Mouse (Mus musculus): ENCODE results near the gene Stx6. TPM values are rescaled to one million over a fixed set of nuclear protein-coding genes. Genes with fewer than 3 reads are reported as not detected.

The Stx6 gene
- polyA plus RNA-seq, 1 experiment from 2014 or later = 57.1 TPM

- H3K27me3 ChIP-seq (ENCODE audit: insufficient read depth, low read length) = no peaks in the 10 kb centered on the region
- H3K4me1 ChIP-seq (replicated peaks; ENCODE audit: insufficient read depth, low read length) = peaks cover 15% of the 10 kb centered on the region
- H3K9me3 ChIP-seq (replicated peaks; ENCODE audit: low read length) = no peaks in the 10 kb centered on the region
- DNase-seq (ENCODE audit: low spot score) (no peak), ATAC-seq (replicated peaks; ENCODE audit: low FRiP score, low read depth) (no peak)
- no peak overlapping the region for H3K4me2 ChIP-seq (ENCODE audit: low read length)
- no peak for TF ChIP-seq CTCF (IDR thresholded peaks at IDR 0.05; ENCODE audit: low read depth)
- H3K4me3 ChIP-seq (replicated peaks; ENCODE audit: low read depth, low read length) = no peak overlapping the region
- no peak overlapping the region for H3K9ac ChIP-seq (ENCODE audit: low read depth, low read length)
- peaks cover 16% of the 10 kb centered on the region; the same call in 1 of the 2 replicates for H3K36me3 ChIP-seq (ENCODE audit: insufficient read depth, low read length)
- H3K27ac ChIP-seq = no peak overlapping the region
- WGBS = 65% methylated on average over 7 of the region's 7 CpGs
These were observed 55.4 kb downstream of the Stx6 start for GRCm38 (mm10) chr1:155213912-155214311.

GRCm38 (mm10) chr1:155215066-155215764 is 56.7 kb downstream of the Stx6 start:
- WGBS = 42% methylated on average over 9 of the region's 9 CpGs
- H3K4me1 ChIP-seq (replicated peaks; ENCODE audit: insufficient read depth, low read length) = peaks cover 15% of the 10 kb centered on the region
- H3K27ac ChIP-seq = peak overlapping the region; percentile 75
- no peak overlapping the region for H3K4me2 ChIP-seq (ENCODE audit: low read length)
- ATAC-seq (replicated peaks; ENCODE audit: low FRiP score, low read depth) = no peak
- no peaks in the 10 kb centered on the region for H3K9me3 ChIP-seq (replicated peaks; ENCODE audit: low read length)
- H3K9ac ChIP-seq (ENCODE audit: low read depth, low read length) = no peak overlapping the region
- no peak for DNase-seq (ENCODE audit: low spot score)
- no peaks in the 10 kb centered on the region for H3K27me3 ChIP-seq (ENCODE audit: insufficient read depth, low read length)
- TF ChIP-seq CTCF (IDR thresholded peaks at IDR 0.05; ENCODE audit: low read depth) = peak; percentile 59
- H3K36me3 ChIP-seq (ENCODE audit: insufficient read depth, low read length) = peaks cover 16% of the 10 kb centered on the region; the same call in 1 of the 2 replicates
- H3K4me3 ChIP-seq (replicated peaks; ENCODE audit: low read depth, low read length) = no peak overlapping the region

GRCm38 (mm10) chr1:155216313-155216712 is 57.8 kb downstream of the Stx6 start:
- peaks cover 16% of the 10 kb centered on the region; the same call in 1 of the 2 replicates for H3K36me3 ChIP-seq (ENCODE audit: insufficient read depth, low read length)
- DNase-seq (ENCODE audit: low spot score) = no peak
- no peak overlapping the region for H3K4me2 ChIP-seq (ENCODE audit: low read length)
- peak; percentile 71 for ATAC-seq (replicated peaks; ENCODE audit: low FRiP score, low read depth)
- H3K9me3 ChIP-seq (replicated peaks; ENCODE audit: low read length) = no peaks in the 10 kb centered on the region
- no peak overlapping the region for H3K4me3 ChIP-seq (replicated peaks; ENCODE audit: low read depth, low read length)
- peaks cover 15% of the 10 kb centered on the region for H3K4me1 ChIP-seq (replicated peaks; ENCODE audit: insufficient read depth, low read length)
- no peak for TF ChIP-seq CTCF (IDR thresholded peaks at IDR 0.05; ENCODE audit: low read depth)
- no peak overlapping the region for H3K9ac ChIP-seq (ENCODE audit: low read depth, low read length)
- peak overlapping the region; percentile 75 for H3K27ac ChIP-seq
- H3K27me3 ChIP-seq (ENCODE audit: insufficient read depth, low read length) = no peaks in the 10 kb centered on the region
- WGBS = 64% methylated on average over 11 of the region's 11 CpGs

- 56% methylated on average over 6 of the region's 6 CpGs for WGBS
- ATAC-seq (replicated peaks; ENCODE audit: low FRiP score, low read depth) (no peak), DNase-seq (ENCODE audit: low spot score) (no peak)
- H3K4me1 ChIP-seq (replicated peaks; ENCODE audit: insufficient read depth, low read length) = peaks cover 15% of the 10 kb centered on the region; the same call in 1 of the 2 replicates
- no peak for TF ChIP-seq CTCF (IDR thresholded peaks at IDR 0.05; ENCODE audit: low read depth)
- H3K4me3 ChIP-seq (replicated peaks; ENCODE audit: low read depth, low read length) = no peak overlapping the region
- H3K27ac ChIP-seq = peak overlapping the region; percentile 75
- peaks cover 16% of the 10 kb centered on the region; the same call in 1 of the 2 replicates for H3K36me3 ChIP-seq (ENCODE audit: insufficient read depth, low read length)
- H3K9me3 ChIP-seq (replicated peaks; ENCODE audit: low read length) = no peaks in the 10 kb centered on the region
- H3K9ac ChIP-seq (ENCODE audit: low read depth, low read length) = no peak overlapping the region
- H3K27me3 ChIP-seq (ENCODE audit: insufficient read depth, low read length) = no peaks in the 10 kb centered on the region
- no peak overlapping the region for H3K4me2 ChIP-seq (ENCODE audit: low read length)
These were observed 58.3 kb downstream of the Stx6 start for GRCm38 (mm10) chr1:155216844-155217243.

- DNase-seq (ENCODE audit: low spot score) = peak; percentile 74
- peak; percentile 85 for TF ChIP-seq CTCF (IDR thresholded peaks at IDR 0.05; ENCODE audit: low read depth)
- H3K27me3 ChIP-seq (ENCODE audit: insufficient read depth, low read length) = no peaks in the 10 kb centered on the region
- peaks cover 16% of the 10 kb centered on the region; the same call in 1 of the 2 replicates for H3K36me3 ChIP-seq (ENCODE audit: insufficient read depth, low read length)
- no peak for ATAC-seq (replicated peaks; ENCODE audit: low FRiP score, low read depth)
- H3K4me1 ChIP-seq (replicated peaks; ENCODE audit: insufficient read depth, low read length) = peaks cover 4% of the 10 kb centered on the region; the same call in 1 of the 2 replicates
- H3K4me2 ChIP-seq (ENCODE audit: low read length) = no peak overlapping the region
- H3K27ac ChIP-seq = no peak overlapping the region
- no peak overlapping the region for H3K4me3 ChIP-seq (replicated peaks; ENCODE audit: low read depth, low read length)
- H3K9me3 ChIP-seq (replicated peaks; ENCODE audit: low read length) = no peaks in the 10 kb centered on the region
- no peak overlapping the region for H3K9ac ChIP-seq (ENCODE audit: low read depth, low read length)
- 58% methylated on average over 9 of the region's 9 CpGs for WGBS
These were observed 59.5 kb downstream of the Stx6 start for GRCm38 (mm10) chr1:155217865-155218541.

GRCm38 (mm10) chr1:155218924-155219323 is 60.4 kb downstream of the Stx6 start:
- WGBS = 76% methylated on average over 5 of the region's 5 CpGs
- Histone ChIP-seq H3K36me3 (ENCODE audit: insufficient read depth, low read length) (peaks cover 16% of the 10 kb centered on the region; the same call in 1 of the 2 replicates), H3K27me3 (ENCODE audit: insufficient read depth, low read length) (no peaks in the 10 kb centered on the region), H3K4me3 (replicated peaks; ENCODE audit: low read depth, low read length) (no peak overlapping the region), H3K9ac (ENCODE audit: low read depth, low read length) (no peak overlapping the region), H3K27ac (no peak overlapping the region), H3K4me1 (replicated peaks; ENCODE audit: insufficient read depth, low read length) (0 out of 2 replicates have a peak, but pooled peaks cover 5% of the 10 kb centered on the region), H3K9me3 (replicated peaks; ENCODE audit: low read length) (no peaks in the 10 kb centered on the region), H3K4me2 (ENCODE audit: low read length) (no peak overlapping the region)
- DNase-seq (ENCODE audit: low spot score) (no peak), ATAC-seq (replicated peaks; ENCODE audit: low FRiP score, low read depth) (no peak)
- TF ChIP-seq CTCF (IDR thresholded peaks at IDR 0.05; ENCODE audit: low read depth) = no peak

All from kidney, postnatal 0 days (tissue).